Mouse (Mus musculus): ENCODE measurements around the gene Taco1. TPM values are rescaled to one million over a fixed set of nuclear protein-coding genes. Genes with fewer than 3 reads are reported as not detected.
"Not testable (repeated sequence)": the region's sequence is repeated elsewhere in the genome, so short reads cannot be mapped to it uniquely, and the experiment has no call there.

Taco1 gene
- 8.3 and 9.0 TPM in 2 replicates for total RNA-seq (2014; fragmentation: Nextera tagmentation)
- 15.2 and 29.7 TPM in 2 replicates for total RNA-seq (2017)

- peak; percentile 88 for ATAC-seq (replicated peaks; ENCODE audit: low FRiP score, low TSS enrichment, poor library complexity, severe bottlenecking)
Measured at GRCm38 (mm10) chr11:106065923-106066571, at the start of gene Taco1. Taco1 (plus strand) TSS chr11:106066061.

- no peak for ATAC-seq (replicated peaks; ENCODE audit: low FRiP score, low TSS enrichment, poor library complexity, severe bottlenecking)
Measured at GRCm38 (mm10) chr11:106016440-106016839, 49.4 kb upstream of the Taco1 start.

- ATAC-seq (replicated peaks; ENCODE audit: low FRiP score, low TSS enrichment, poor library complexity, severe bottlenecking): 0 out of 2 replicates have a peak, but pooled peaks have one; percentile 22
Measured at GRCm38 (mm10) chr11:106020051-106020763, 45.7 kb upstream of the Taco1 start.

GRCm38 (mm10) chr11:106025774-106026173 lies 40.1 kb upstream of the Taco1 start:
- ATAC-seq (replicated peaks; ENCODE audit: low FRiP score, low TSS enrichment, poor library complexity, severe bottlenecking): peak; percentile 67

GRCm38 (mm10) chr11:106026465-106027151 lies 39.3 kb upstream of the Taco1 start:
- ATAC-seq (replicated peaks; ENCODE audit: low FRiP score, low TSS enrichment, poor library complexity, severe bottlenecking): peak; percentile 76

GRCm38 (mm10) chr11:106027607-106028006 lies 38.3 kb upstream of the Taco1 start:
- ATAC-seq (replicated peaks; ENCODE audit: low FRiP score, low TSS enrichment, poor library complexity, severe bottlenecking): peak; percentile 12; the same call in 1 of the 2 replicates

GRCm38 (mm10) chr11:106032074-106032473 lies 33.8 kb upstream of the Taco1 start:
- ATAC-seq (replicated peaks; ENCODE audit: low FRiP score, low TSS enrichment, poor library complexity, severe bottlenecking): not testable (repeated sequence)

GRCm38 (mm10) chr11:106033491-106033919 lies 32.4 kb upstream of the Taco1 start:
- ATAC-seq (replicated peaks; ENCODE audit: low FRiP score, low TSS enrichment, poor library complexity, severe bottlenecking): peak; percentile 54

- no peak for ATAC-seq (replicated peaks; ENCODE audit: low FRiP score, low TSS enrichment, poor library complexity, severe bottlenecking)
Measured at GRCm38 (mm10) chr11:106034986-106035385, 30.9 kb upstream of the Taco1 start.

- peak; percentile 94 for ATAC-seq (replicated peaks; ENCODE audit: low FRiP score, low TSS enrichment, poor library complexity, severe bottlenecking)
Measured at GRCm38 (mm10) chr11:106036548-106037417, 29.1 kb upstream of the Taco1 start, which contains the start of gene Dcaf7. Dcaf7 (plus strand) TSS chr11:106036872.

GRCm38 (mm10) chr11:106037418-106037751 lies 28.5 kb upstream of the Taco1 start:
- peak; percentile 45 for ATAC-seq (replicated peaks; ENCODE audit: low FRiP score, low TSS enrichment, poor library complexity, severe bottlenecking)

GRCm38 (mm10) chr11:106044349-106044748 lies 21.5 kb upstream of the Taco1 start:
- ATAC-seq (replicated peaks; ENCODE audit: low FRiP score, low TSS enrichment, poor library complexity, severe bottlenecking): no peak

- ATAC-seq (replicated peaks; ENCODE audit: low FRiP score, low TSS enrichment, poor library complexity, severe bottlenecking): no peak
Measured at GRCm38 (mm10) chr11:106045256-106045655, 20.6 kb upstream of the Taco1 start.

- ATAC-seq (replicated peaks; ENCODE audit: low FRiP score, low TSS enrichment, poor library complexity, severe bottlenecking): no peak
Measured at GRCm38 (mm10) chr11:106045780-106046179, 20.1 kb upstream of the Taco1 start.

GRCm38 (mm10) chr11:106046584-106046983 lies 19.3 kb upstream of the Taco1 start:
- ATAC-seq (replicated peaks; ENCODE audit: low FRiP score, low TSS enrichment, poor library complexity, severe bottlenecking): no peak

- no peak for ATAC-seq (replicated peaks; ENCODE audit: low FRiP score, low TSS enrichment, poor library complexity, severe bottlenecking)
Measured at GRCm38 (mm10) chr11:106053921-106054320, 11.9 kb upstream of the Taco1 start.

GRCm38 (mm10) chr11:106054600-106054999 lies 11.3 kb upstream of the Taco1 start:
- ATAC-seq (replicated peaks; ENCODE audit: low FRiP score, low TSS enrichment, poor library complexity, severe bottlenecking): no peak

GRCm38 (mm10) chr11:106055341-106055740 lies 10.5 kb upstream of the Taco1 start:
- ATAC-seq (replicated peaks; ENCODE audit: low FRiP score, low TSS enrichment, poor library complexity, severe bottlenecking): no peak

- peak; percentile 93 for ATAC-seq (replicated peaks; ENCODE audit: low FRiP score, low TSS enrichment, poor library complexity, severe bottlenecking)
Measured at GRCm38 (mm10) chr11:106056819-106057491, 8.9 kb upstream of the Taco1 start.

All from megakaryocyte-erythroid progenitor cell, adult 5-6 weeks (primary cell).